10 mouse cellular contexts compared by ENCODE assay signal in the genomic region with DNA sequence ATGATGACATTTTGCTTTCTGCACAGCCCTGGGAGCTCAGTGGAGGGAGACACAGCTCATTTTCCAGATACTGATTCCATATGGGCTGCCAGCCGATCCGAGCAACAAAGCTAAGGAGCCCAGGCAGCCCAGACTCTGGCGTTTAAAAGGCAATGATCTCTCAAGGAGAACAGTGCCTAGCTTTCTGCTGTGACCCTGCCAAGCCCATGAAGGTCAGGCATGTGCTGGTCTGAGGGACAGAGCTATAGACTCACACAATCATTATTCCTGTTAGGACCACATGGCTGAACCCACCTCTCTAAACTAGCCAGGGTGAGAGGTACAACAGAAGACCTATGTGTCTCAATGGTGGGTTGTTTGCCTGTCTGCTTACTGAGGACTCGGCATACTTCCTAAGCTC. TPM values are rescaled to one million over a fixed set of nuclear protein-coding genes. Genes with fewer than 3 reads are reported as not detected.
DNase-seq lines count a peak whose midpoint lies in the region; ATAC-seq lines count a peak whose summit lies in the region.
"Had no signal": no experiment of that assay in that cellular context is flagged by ENCODE, and none has a peak within 500 bp of the region (broad histone marks: within the 10 kb centered on the region; RNA-seq: fewer than 3 reads in every experiment).

No protein-coding gene starts in this region.

- H3K9me3 ChIP-seq in liver, embryonic 11.5 days (ENCODE audit: control insufficient read depth, low read length), result no peaks in the 10 kb centered on the region
- H3K9me3 ChIP-seq in liver, embryonic 12.5 days (replicated peaks), result no peaks in the 10 kb centered on the region
- H3K9me3 ChIP-seq in hindbrain, embryonic 13.5 days, result no peaks in the 10 kb centered on the region
- no peaks in the 10 kb centered on the region for H3K9me3 ChIP-seq in stomach, embryonic 14.5 days (ENCODE audit: control insufficient read depth, low read depth, low read length)

- H3K9ac ChIP-seq in liver, embryonic 11.5 days (ENCODE audit: low read depth, low read length), result no peak overlapping the region
- no peak overlapping the region for H3K9ac ChIP-seq in liver, embryonic 12.5 days
- H3K9ac ChIP-seq in hindbrain, embryonic 13.5 days, result peak overlapping the region; percentile 47
- H3K9ac ChIP-seq in stomach, embryonic 14.5 days (replicated peaks; ENCODE audit: low read depth, low read length), result no peak overlapping the region

- H3K27ac ChIP-seq in liver, embryonic 11.5 days (ENCODE audit: low read depth, low read length), result 0 out of 2 replicates have a peak overlapping the region, but pooled peaks have one; percentile 10
- no peak overlapping the region for H3K27ac ChIP-seq in liver, embryonic 12.5 days
- peak overlapping the region; percentile 89 for H3K27ac ChIP-seq in hindbrain, embryonic 13.5 days
- H3K27ac ChIP-seq in stomach, embryonic 14.5 days (ENCODE audit: low read length), result 0 out of 2 replicates have a peak overlapping the region, but pooled peaks have one; percentile 15

- no peaks in the 10 kb centered on the region for H3K27me3 ChIP-seq in liver, embryonic 11.5 days (replicated peaks; ENCODE audit: control insufficient read depth, insufficient read depth, low read length)
- H3K27me3 ChIP-seq in liver, embryonic 12.5 days (replicated peaks), result no peaks in the 10 kb centered on the region
- H3K27me3 ChIP-seq in hindbrain, embryonic 13.5 days, result no peaks in the 10 kb centered on the region
- H3K27me3 ChIP-seq in stomach, embryonic 14.5 days (ENCODE audit: control insufficient read depth, insufficient read depth, low read length), result no peaks in the 10 kb centered on the region

- H3K4me1 ChIP-seq in liver, embryonic 11.5 days (replicated peaks; ENCODE audit: control insufficient read depth, insufficient read depth, low read length), result 0 out of 2 replicates have a peak, but pooled peaks cover 7% of the 10 kb centered on the region
- no peaks in the 10 kb centered on the region; the same call in 1 of the 2 replicates for H3K4me1 ChIP-seq in liver, embryonic 12.5 days
- H3K4me1 ChIP-seq in hindbrain, embryonic 13.5 days (replicated peaks), result peaks cover 49% of the 10 kb centered on the region
- peaks cover 4% of the 10 kb centered on the region for H3K4me1 ChIP-seq in stomach, embryonic 14.5 days (ENCODE audit: control insufficient read depth, insufficient read depth, low read length)

- no peak for ATAC-seq in liver, embryonic 11.5 days (replicated peaks; ENCODE audit: low FRiP score)
- no peak for ATAC-seq in liver, embryonic 12.5 days
- peak; percentile 63 for ATAC-seq in hindbrain, embryonic 13.5 days (ENCODE audit: low FRiP score)
- ATAC-seq in stomach, embryonic 14.5 days (ENCODE audit: insufficient number of reproducible peaks, insufficient read depth, low FRiP score, low read depth), result no peak

- peak; percentile 29 for DNase-seq in embryo, embryonic 10.5 days (ENCODE audit: low spot score)
- no peak for DNase-seq in embryo, embryonic 9.5 days (ENCODE audit: extremely low spot score)
- DNase-seq in liver, embryonic 11.5 days (ENCODE audit: low spot score), result no peak
- DNase-seq in right cerebral cortex, postnatal 10 days (ENCODE audit: low spot score in 2 of 2), result no peak
- DNase-seq in spleen, postnatal 10 days (ENCODE audit: low spot score in 2 of 2), result no peak
- DNase-seq: lung, adult 2 months; spleen, adult 18-20 months had no signal

- no peaks in the 10 kb centered on the region for H3K36me3 ChIP-seq in liver, embryonic 11.5 days (ENCODE audit: control insufficient read depth, insufficient read depth, low read length)
- peaks cover 38% of the 10 kb centered on the region for H3K36me3 ChIP-seq in liver, embryonic 12.5 days
- no peaks in the 10 kb centered on the region; the same call in 1 of the 2 replicates for H3K36me3 ChIP-seq in hindbrain, embryonic 13.5 days
- H3K36me3 ChIP-seq in stomach, embryonic 14.5 days (ENCODE audit: control insufficient read depth, insufficient read depth, low read length), result no peaks in the 10 kb centered on the region

- no peak overlapping the region for H3K4me2 ChIP-seq in liver, embryonic 11.5 days
- H3K4me2 ChIP-seq in liver, embryonic 12.5 days, result no peak overlapping the region
- H3K4me2 ChIP-seq in hindbrain, embryonic 13.5 days, result peak overlapping the region; percentile 42
- no peak overlapping the region for H3K4me2 ChIP-seq in stomach, embryonic 14.5 days (replicated peaks; ENCODE audit: low read depth, low read length)

- no peak overlapping the region for H3K4me3 ChIP-seq in liver, embryonic 11.5 days (ENCODE audit: low read depth, low read length)
- H3K4me3 ChIP-seq in liver, embryonic 12.5 days, result no peak overlapping the region
- no peak overlapping the region for H3K4me3 ChIP-seq in hindbrain, embryonic 13.5 days
- H3K4me3 ChIP-seq in stomach, embryonic 14.5 days (ENCODE audit: low read depth, low read length), result no peak overlapping the region

- 72% methylated on average over 4 of the region's 4 CpGs for WGBS in liver, embryonic 11.5 days
- 71% methylated on average over 4 of the region's 4 CpGs for WGBS in liver, embryonic 12.5 days (ENCODE audit: insufficient replicate concordance)
- 12% methylated on average over 4 of the region's 4 CpGs for WGBS in hindbrain, embryonic 13.5 days
- 57% methylated on average over 4 of the region's 4 CpGs for whole genome bisulfite sequencing in stomach, embryonic 14.5 days

RNA-seq across cellular contexts. Expression of gene Bcar1, which starts 44.1 kb away (rescaled TPM):
- 26.1 and 27.8 TPM in 2 replicates for polyA plus RNA-seq in liver, embryonic 11.5 days (2014; fragmentation: Nextera tagmentation; extraction: Ambion mirVana)
- 9.5 and 10.3 TPM in 2 replicates for polyA plus RNA-seq in liver, embryonic 12.5 days (2016; fragmentation: Nextera tagmentation; extraction: Ambion mirVana)
- 55.4 and 55.6 TPM in 2 replicates for polyA plus RNA-seq in hindbrain, embryonic 13.5 days (2015; fragmentation: Nextera tagmentation; extraction: Ambion mirVana)
- polyA plus RNA-seq in stomach, embryonic 14.5 days (2014; fragmentation: Nextera tagmentation; extraction: Ambion mirVana), result 43.5 and 46.5 TPM in 2 replicates
